Mouse (Mus musculus) gastrocnemius, postnatal 10 days (tissue): Measurements from ENCODE around the gene Gpr108. TPM values are rescaled to one million over a fixed set of nuclear protein-coding genes. Genes with fewer than 3 reads are reported as not detected.

Experiments
- DNase-seq: peaks from one replicate; pipeline ENCODE4 v3.0.0; 2021; ENCODE audit warnings: mixed read lengths
- microRNA-seq, 2 experiments: library from miRNA; unstranded; fragments of <30 nt; microRNA quantifications; one replicate each; pipeline ENCODE4 v1.2.0; 2021
- total RNA-seq, 2 experiments: library from RNA; stranded (reverse); gene quantifications; 2 replicates each; pipeline ENCODE4 v1.2.3; 2021

The Gpr108 gene
- total RNA-seq, 2 experiments from 2014 or later, result 22.0 to 23.8 TPM

DNA sequence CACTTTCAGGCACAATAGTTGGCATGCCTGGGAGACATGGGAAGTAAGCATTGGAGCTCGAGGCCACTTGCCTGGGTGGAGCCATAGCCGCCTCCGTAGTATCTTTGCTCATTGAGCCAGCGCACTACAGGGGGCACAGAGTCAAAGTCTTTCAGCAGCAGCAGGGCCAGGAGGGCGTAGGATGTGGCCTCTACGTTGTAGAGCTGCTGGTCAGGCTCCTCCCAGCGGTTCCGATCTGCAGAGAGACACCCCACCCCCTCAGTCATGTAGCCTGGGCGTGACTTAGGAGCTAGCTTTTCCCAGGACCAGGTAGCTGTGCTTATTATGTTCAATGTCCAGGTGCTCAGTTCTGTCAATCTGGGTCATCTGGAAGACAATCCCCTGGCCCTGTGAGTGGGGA is 36.7 kb downstream of the Gpr108 start:
- DNase-seq, result no peak

DNA sequence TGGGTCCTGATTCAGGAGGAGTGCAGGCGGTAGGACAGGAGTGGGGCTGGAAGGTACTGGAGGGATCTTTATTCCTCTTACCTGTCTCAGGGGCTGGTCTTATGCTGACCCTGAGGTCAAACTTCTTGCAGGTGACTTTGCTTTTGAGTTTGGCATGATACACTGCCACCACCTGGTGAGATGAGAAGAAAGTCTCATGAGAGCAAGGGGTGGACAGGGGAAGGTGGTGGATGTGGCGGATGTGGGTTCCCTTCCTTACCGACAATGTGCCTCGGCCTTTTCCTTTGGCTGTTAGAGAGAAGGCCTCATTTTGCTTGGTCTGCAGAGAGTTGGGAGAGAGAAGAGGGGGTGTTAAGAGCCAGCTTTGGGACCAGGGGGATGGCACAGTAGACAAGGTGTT is 38.9 kb downstream of the Gpr108 start:
- DNase-seq, result no peak

GRCm38 (mm10) chr17:57207938-57208337 is 40.3 kb downstream of the Gpr108 start:
- no peak for DNase-seq

GRCm38 (mm10) chr17:57201841-57202724 is 46.2 kb downstream of the Gpr108 start:
- no peak for DNase-seq

DNA sequence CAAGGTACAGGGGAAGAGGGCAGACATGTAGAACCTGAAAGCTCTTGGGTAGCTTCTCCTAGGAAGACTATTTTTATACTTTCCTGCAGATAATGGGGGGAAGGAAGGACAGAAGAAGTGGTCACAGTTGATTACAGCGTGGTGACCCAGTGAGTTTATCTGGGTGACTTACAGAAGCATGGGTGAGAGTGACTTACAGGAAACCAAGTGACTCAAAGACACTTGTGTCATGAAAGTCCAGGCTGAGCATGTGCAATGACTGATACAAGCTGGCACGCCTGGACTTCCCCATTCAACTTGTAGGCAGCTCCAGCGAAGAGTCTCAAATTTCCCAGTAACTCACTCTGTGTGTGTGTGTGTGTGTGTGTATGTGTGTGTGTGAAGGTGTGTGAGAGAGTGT is 50.0 kb downstream of the Gpr108 start:
- no peak for DNase-seq

GRCm38 (mm10) chr17:57195326-57196010 is 52.8 kb downstream of the Gpr108 start:
- no peak for DNase-seq

- DNase-seq, result no peak
These were observed 53.5 kb downstream of the Gpr108 start for GRCm38 (mm10) chr17:57194771-57195170.

DNA sequence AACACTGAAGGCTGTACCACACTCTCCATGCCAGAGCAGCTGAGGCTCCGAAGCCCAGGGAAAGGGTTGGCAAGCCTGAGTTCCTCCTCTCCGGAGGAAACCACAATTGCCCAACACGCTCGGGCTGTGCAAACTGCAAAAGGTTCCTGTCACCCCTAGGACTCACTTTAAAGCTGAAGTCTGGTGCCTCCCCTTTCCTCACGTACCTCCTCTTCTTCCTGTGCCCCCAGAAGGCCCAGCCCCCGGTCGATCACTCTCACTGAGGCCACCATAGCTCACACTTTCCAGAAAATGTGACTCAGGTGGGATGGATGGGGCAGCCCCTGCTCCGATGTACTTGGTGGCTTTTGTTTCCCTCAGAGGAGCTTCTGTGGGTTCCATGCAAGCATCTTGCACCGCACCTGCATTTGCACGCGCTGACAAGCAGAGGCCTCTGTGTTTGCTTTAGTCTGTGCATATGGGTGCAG is 54.2 kb downstream of the Gpr108 start, which contains the start of gene Tnfsf14:
Tnfsf14 (minus strand) TSS at position 137 of the 467 bp plus-strand sequence.
- DNase-seq, result no peak

DNA sequence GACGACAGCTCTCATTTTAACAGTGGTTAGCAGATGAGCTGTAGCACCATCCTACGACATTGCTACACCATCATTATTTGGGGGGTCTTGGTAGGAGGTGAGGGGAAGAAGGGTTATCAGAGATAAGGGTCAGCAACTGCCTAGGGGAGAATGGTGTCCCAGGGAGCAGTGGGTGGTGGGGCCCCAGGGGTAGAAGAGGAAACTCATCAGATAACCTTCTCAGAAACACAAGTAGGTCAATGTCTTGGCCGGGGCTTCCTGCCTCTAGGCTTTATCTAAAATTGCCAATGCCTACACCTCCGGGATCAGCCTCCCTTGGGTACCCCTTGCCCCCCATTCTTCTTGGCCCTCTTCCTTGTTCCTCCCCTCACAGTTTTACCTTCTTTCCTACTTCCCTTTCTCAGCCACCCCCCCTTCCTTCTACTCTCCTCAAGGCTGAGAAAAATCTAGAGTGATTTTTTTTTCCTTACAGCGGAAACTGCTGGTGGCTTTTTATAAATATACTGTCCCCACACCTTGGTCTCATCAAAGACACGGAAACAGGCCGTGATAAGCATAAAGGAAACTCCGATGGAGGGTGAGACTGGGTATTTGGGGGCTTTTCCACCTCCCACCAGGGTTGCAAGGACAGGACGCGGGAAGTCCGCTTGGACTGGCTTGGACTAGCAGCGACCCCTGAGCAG is 59.6 kb downstream of the Gpr108 start:
- no peak for DNase-seq

- DNase-seq, result no peak
These were observed 62.6 kb downstream of the Gpr108 start for GRCm38 (mm10) chr17:57185641-57186040.

Small RNA genes within 50 kb of the gene (microRNA-seq; reads per million reads assigned to microRNA genes)
- 0 reads per million in 2 experiments for gene Mir6978

Other genes with a start within 250 kb of the Gpr108 start
- not detected for gene Pspn, start 248.4 kb downstream of the Gpr108 start, total RNA-seq
- gene Gtf2f1, start 237.2 kb downstream of the Gpr108 start, total RNA-seq, result 10 to 100 TPM; 24.3 to 28.0 TPM
- gene Gm17949, start 237.0 kb downstream of the Gpr108 start, total RNA-seq, result not detected
- 10 to 100 TPM; 47.0 to 57.4 TPM for gene Khsrp, start 216.9 kb downstream of the Gpr108 start, total RNA-seq
- gene Slc25a41, start 206.8 kb downstream of the Gpr108 start, total RNA-seq, result not detected
- gene Crb3, start 189.3 kb downstream of the Gpr108 start, total RNA-seq, result under 1 TPM; 0.54 to 0.81 TPM
- 10 to 100 TPM; 42.1 to 50.9 TPM for gene Slc25a23, start 188.6 kb downstream of the Gpr108 start, total RNA-seq
- under 1 TPM; 0.52 to 0.79 TPM for gene Dennd1c, start 169.9 kb downstream of the Gpr108 start, total RNA-seq
- 1 to 10 TPM; 4.2 to 4.6 TPM for gene Tubb4a, start 160.7 kb downstream of the Gpr108 start, total RNA-seq
- gene Tnfsf9, start 143.1 kb downstream of the Gpr108 start, total RNA-seq, result under 1 TPM; 0.42 to 0.95 TPM
- gene Cd70, start 98.7 kb downstream of the Gpr108 start, total RNA-seq, result not detected
- under 1 TPM in 1 of 2 experiments, not detected in 1; 0.14 TPM for gene Tnfsf14, start 54.3 kb downstream of the Gpr108 start, total RNA-seq
- 1 to 10 TPM; 1.6 to 3.5 TPM for gene C3, start 20.3 kb downstream of the Gpr108 start, total RNA-seq
- gene Trip10, start 1.0 kb upstream of the Gpr108 start, total RNA-seq, result 10 to 100 TPM; 69.1 to 74.4 TPM
- gene Vav1, start 30.7 kb upstream of the Gpr108 start, total RNA-seq, result 1 to 10 TPM; 1.5 to 2.4 TPM
- gene Adgre1, start 110.2 kb upstream of the Gpr108 start, total RNA-seq, result 1 to 10 TPM; 4.0 to 7.1 TPM